Mouse (Mus musculus): Measurements from ENCODE around the gene Atp6v0d1.
"Not testable (repeated sequence)": the region's sequence is repeated elsewhere in the genome, so short reads cannot be mapped to it uniquely, and the experiment has no call there.

Atp6v0d1 gene

GRCm38 (mm10) chr8:105573427-105573826, 7.6 kb upstream of the Atp6v0d1 start:
- DNase-seq, result peak in 1 of 2 experiments; percentile 33

GRCm38 (mm10) chr8:105571810-105572209, 6.0 kb upstream of the Atp6v0d1 start:
- no peak for DNase-seq

GRCm38 (mm10) chr8:105566703-105567595, 1.1 kb upstream of the Atp6v0d1 start:
- peak in 1 of 2 experiments; percentile 25 for DNase-seq

- no peak for DNase-seq
These were observed 406 bp downstream of the Atp6v0d1 start for GRCm38 (mm10) chr8:105565401-105565881.

- not testable (repeated sequence) for DNase-seq
These were observed 1.1 kb downstream of the Atp6v0d1 start for GRCm38 (mm10) chr8:105564573-105565229.

GRCm38 (mm10) chr8:105563871-105564270, 2.0 kb downstream of the Atp6v0d1 start:
- DNase-seq, result no peak

- DNase-seq, result no peak
These were observed 3.0 kb downstream of the Atp6v0d1 start for GRCm38 (mm10) chr8:105562863-105563262.

GRCm38 (mm10) chr8:105555230-105555629, 10.6 kb downstream of the Atp6v0d1 start:
- no peak for DNase-seq

- DNase-seq, result peak; percentile 64 to 73
These were observed 11.8 kb downstream of the Atp6v0d1 start for GRCm38 (mm10) chr8:105554087-105554486.

- no peak for DNase-seq
These were observed 13.0 kb downstream of the Atp6v0d1 start for GRCm38 (mm10) chr8:105552824-105553223.

GRCm38 (mm10) chr8:105552032-105552431, 13.8 kb downstream of the Atp6v0d1 start:
- no peak for DNase-seq

- no peak for DNase-seq
These were observed 15.8 kb downstream of the Atp6v0d1 start for GRCm38 (mm10) chr8:105550083-105550482.

- no peak for DNase-seq
These were observed 16.3 kb downstream of the Atp6v0d1 start for GRCm38 (mm10) chr8:105549506-105549905.

- no peak for DNase-seq
These were observed 19.2 kb downstream of the Atp6v0d1 start for GRCm38 (mm10) chr8:105546384-105547350.

GRCm38 (mm10) chr8:105545249-105545648, 20.6 kb downstream of the Atp6v0d1 start:
- no peak for DNase-seq

GRCm38 (mm10) chr8:105544544-105545205, 21.2 kb downstream of the Atp6v0d1 start:
- DNase-seq, result no peak

GRCm38 (mm10) chr8:105543703-105544102, 22.1 kb downstream of the Atp6v0d1 start:
- no peak for DNase-seq

- DNase-seq, result no peak
These were observed 23.0 kb downstream of the Atp6v0d1 start for GRCm38 (mm10) chr8:105542808-105543207.

- no peak for DNase-seq
These were observed 23.7 kb downstream of the Atp6v0d1 start for GRCm38 (mm10) chr8:105542032-105542656.

- no peak for DNase-seq
These were observed 26.9 kb downstream of the Atp6v0d1 start for GRCm38 (mm10) chr8:105538940-105539339.

GRCm38 (mm10) chr8:105537011-105537677, 28.7 kb downstream of the Atp6v0d1 start:
- peak; percentile 68 to 71 for DNase-seq

Data from cerebellum, postnatal 36 days (tissue).